Mouse (Mus musculus) kidney, embryonic 14.5 days (tissue): ENCODE measurements around the gene Rab33b. TPM values are rescaled to one million over a fixed set of nuclear protein-coding genes. Genes with fewer than 3 reads are reported as not detected.
A peak's percentile ranks its signal among the peaks of the same experiment; 100 is the strongest.

ENCODE experiments used
- ATAC-seq: fragments of 200-750 bp; cut with Nextera tagmentation; 2 replicates; pipeline ENCODE4 v1.8.0; 2017; ENCODE audit warnings: moderate number of reproducible peaks, mild to moderate bottlenecking, moderate TSS enrichment, moderate library complexity; ENCODE audit not compliant: low FRiP score, low TSS enrichment
- H3K27ac ChIP-seq: fragments of 300-500 bp; sonication (generic); 2 replicates; pipeline ENCODE4 v1.5.1; 2014; ENCODE audit warnings: low read depth, mild to moderate bottlenecking, low read length, moderate library complexity, mixed read lengths
- H3K27me3 ChIP-seq: fragments of 300-500 bp; sonication (generic); 2 replicates; pipeline ENCODE4 v1.6.1; 2014; ENCODE audit warnings: mild to moderate bottlenecking, low read length; ENCODE audit not compliant: control insufficient read depth, insufficient read depth
- H3K36me3 ChIP-seq: fragments of 300-500 bp; sonication (generic); 2 replicates; pipeline ENCODE4 v1.6.1; 2014; ENCODE audit warnings: low read length, mixed read lengths; ENCODE audit not compliant: control insufficient read depth, insufficient read depth
- H3K4me1 ChIP-seq: fragments of 300-500 bp; sonication (generic); 2 replicates; pipeline ENCODE4 v1.6.1; 2014; ENCODE audit warnings: low read length, mixed read lengths; ENCODE audit not compliant: control insufficient read depth, insufficient read depth
- H3K4me2 ChIP-seq: fragments of 300-500 bp; sonication (generic); replicated peaks from 2 replicates; pipeline ENCODE4 v1.6.1; 2014; ENCODE audit warnings: low read depth, mild to moderate bottlenecking, low read length
- H3K4me3 ChIP-seq: fragments of 300-500 bp; sonication (generic); 2 replicates; pipeline ENCODE4 v1.5.1; 2014; ENCODE audit warnings: mild to moderate bottlenecking, low read length
- H3K9ac ChIP-seq: fragments of 300-500 bp; sonication (generic); 2 replicates; pipeline ENCODE4 v1.6.1; 2014; ENCODE audit warnings: low read depth, mild to moderate bottlenecking, low read length, moderate library complexity
- H3K9me3 ChIP-seq: fragments of 300-500 bp; sonication (generic); 2 replicates; pipeline ENCODE4 v1.6.1; 2016; ENCODE audit warnings: low read length; ENCODE audit not compliant: control insufficient read depth
- WGBS: fragments of 180-500 bp; shearing (Covaris S2); extraction: QIAGEN DNeasy Blood & Tissue Kit; methylation state at CpG from one replicate; pipeline ENCODE4 v1.1.7; 2014; 5-methylcytosine and 5-hydroxymethylcytosine counted together
- polyA plus RNA-seq: library from polyadenylated mRNA; unstranded; fragments of >200 nt; fragmentation: Nextera tagmentation; extraction: Ambion mirVana; gene quantifications from 2 replicates; pipeline ENCODE4 v1.2.1, GENCODE M21; 2014

The Rab33b gene
- polyA plus RNA-seq, 1 experiment from 2014 or later = 17.5 TPM

- Histone ChIP-seq H3K4me1 (no peaks in the 10 kb centered on the region), H3K27ac (no peak overlapping the region), H3K9me3 (no peaks in the 10 kb centered on the region), H3K9ac (no peak overlapping the region), H3K4me3 (no peak overlapping the region), H3K36me3 (peaks cover 62% of the 10 kb centered on the region), H3K4me2 (no peak overlapping the region), H3K27me3 (no peaks in the 10 kb centered on the region)
- 84% methylated on average over 16 of the region's 16 CpGs for WGBS
- ATAC-seq = no peak
These were observed 41.6 kb downstream of the Rab33b start for GRCm38 (mm10) chr3:51525186-51525785.

- H3K27me3 ChIP-seq = no peaks in the 10 kb centered on the region
- H3K4me1 ChIP-seq = peaks cover 8% of the 10 kb centered on the region; the same call in 1 of the 2 replicates
- no peak overlapping the region for H3K4me3 ChIP-seq
- peaks cover 68% of the 10 kb centered on the region for H3K36me3 ChIP-seq
- 82% methylated on average over 13 of the region's 13 CpGs for WGBS
- H3K27ac ChIP-seq = no peak overlapping the region
- no peak overlapping the region for H3K9ac ChIP-seq
- no peaks in the 10 kb centered on the region for H3K9me3 ChIP-seq
- no peak overlapping the region for H3K4me2 ChIP-seq
- ATAC-seq = no peak
These were observed 43.2 kb downstream of the Rab33b start for GRCm38 (mm10) chr3:51526891-51527290.

DNA sequence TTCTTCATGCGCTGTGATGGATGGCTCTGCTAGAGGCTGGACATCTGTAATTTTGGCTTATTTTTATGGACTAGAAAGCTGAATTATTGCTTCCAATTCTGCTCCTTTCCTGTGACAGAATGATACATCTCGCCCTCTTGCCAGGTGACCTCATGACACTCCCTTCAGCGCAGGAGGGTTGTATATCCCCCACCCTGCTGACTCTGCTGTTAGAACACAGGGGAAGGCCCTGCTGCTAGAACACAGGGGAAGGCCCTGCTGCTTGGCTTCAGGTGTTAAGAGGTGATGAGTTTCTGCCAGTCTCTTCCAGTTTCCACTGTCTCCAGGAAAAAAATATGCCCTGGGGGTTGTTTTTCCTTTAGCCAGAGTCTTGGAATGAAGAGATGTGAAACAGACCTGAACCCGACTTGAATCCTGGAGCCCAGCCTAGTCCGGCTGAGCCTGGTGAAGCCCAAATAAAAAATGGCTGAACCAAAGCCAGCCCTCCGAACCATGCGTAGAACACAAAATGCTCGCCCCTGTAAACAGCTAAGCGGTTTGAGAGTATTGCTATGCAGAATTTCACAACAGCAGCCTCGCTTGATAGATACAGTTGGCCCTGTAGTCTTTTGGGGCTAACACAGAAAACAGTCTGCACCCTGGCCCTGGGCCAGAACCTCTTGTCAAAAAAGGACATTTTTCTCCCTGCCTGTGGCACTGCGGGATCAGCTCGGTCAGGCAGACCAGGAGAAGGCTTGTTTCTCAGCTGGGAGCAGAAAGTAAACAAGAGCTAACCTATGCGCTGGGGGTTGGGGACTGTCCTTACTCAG is 48.0 kb downstream of the Rab33b start:
- no peak overlapping the region for H3K4me2 ChIP-seq
- peaks cover 58% of the 10 kb centered on the region for H3K36me3 ChIP-seq
- 37% methylated on average over 13 of the region's 13 CpGs for WGBS
- H3K27ac ChIP-seq = peak overlapping the region; percentile 73
- peaks cover 24% of the 10 kb centered on the region for H3K4me1 ChIP-seq
- no peak overlapping the region for H3K9ac ChIP-seq
- H3K27me3 ChIP-seq = no peaks in the 10 kb centered on the region
- H3K4me3 ChIP-seq = no peak overlapping the region
- no peaks in the 10 kb centered on the region for H3K9me3 ChIP-seq
- ATAC-seq = peak; percentile 90

DNA sequence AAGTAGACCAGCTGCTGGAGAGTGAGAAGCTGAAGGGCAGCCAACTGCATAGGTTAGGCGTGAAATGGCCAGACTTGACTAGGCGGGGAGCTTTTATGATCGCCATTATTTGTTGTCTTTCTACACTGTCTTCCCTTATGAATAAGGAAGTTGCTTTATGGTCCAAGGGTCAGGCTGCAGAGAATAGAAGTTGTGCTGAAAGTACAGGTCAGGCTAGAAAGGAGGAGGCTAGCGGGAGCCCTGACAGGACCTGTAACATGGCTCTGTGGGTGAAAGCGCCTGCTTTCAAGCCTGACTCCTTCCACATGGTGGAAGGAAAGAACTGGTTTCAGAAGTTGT is 48.5 kb downstream of the Rab33b start:
- peaks cover 24% of the 10 kb centered on the region for H3K4me1 ChIP-seq
- H3K4me2 ChIP-seq = no peak overlapping the region
- H3K9ac ChIP-seq = no peak overlapping the region
- ATAC-seq = no peak
- WGBS = 36% methylated on average over 5 of the region's 5 CpGs
- no peak overlapping the region for H3K4me3 ChIP-seq
- no peaks in the 10 kb centered on the region for H3K9me3 ChIP-seq
- no peaks in the 10 kb centered on the region for H3K27me3 ChIP-seq
- peaks cover 54% of the 10 kb centered on the region for H3K36me3 ChIP-seq
- H3K27ac ChIP-seq = peak overlapping the region; percentile 73; the same call in 1 of the 2 replicates

GRCm38 (mm10) chr3:51533573-51533972 is 49.9 kb downstream of the Rab33b start:
- H3K27ac ChIP-seq = no peak overlapping the region
- H3K4me3 ChIP-seq = no peak overlapping the region
- no peak overlapping the region for H3K4me2 ChIP-seq
- no peaks in the 10 kb centered on the region for H3K27me3 ChIP-seq
- peaks cover 59% of the 10 kb centered on the region for H3K36me3 ChIP-seq
- H3K9me3 ChIP-seq = no peaks in the 10 kb centered on the region
- H3K9ac ChIP-seq = no peak overlapping the region
- H3K4me1 ChIP-seq = peaks cover 24% of the 10 kb centered on the region
- WGBS = 59% methylated on average over 5 of the region's 5 CpGs
- ATAC-seq = no peak

DNA sequence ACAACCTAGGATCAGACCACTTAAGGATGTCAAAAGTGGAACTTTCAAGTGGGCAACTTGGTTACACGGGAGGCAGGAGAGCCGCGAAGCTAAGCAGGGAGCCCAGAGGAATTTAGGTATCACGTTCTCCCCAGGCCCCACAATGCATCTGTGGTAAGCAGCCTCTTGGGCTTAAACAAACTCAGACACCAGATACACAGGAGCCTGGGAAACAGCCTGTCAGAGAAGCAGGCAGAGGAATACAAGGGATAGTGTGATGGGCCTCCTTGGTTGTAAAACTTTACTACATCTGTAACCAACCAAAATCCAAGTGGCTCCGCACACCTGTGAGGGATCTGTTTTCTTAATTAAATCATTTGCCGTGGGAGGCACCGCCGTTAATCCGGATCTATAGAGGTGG is 50.3 kb downstream of the Rab33b start:
- peaks cover 57% of the 10 kb centered on the region for H3K36me3 ChIP-seq
- WGBS = 54% methylated on average over 9 of the region's 9 CpGs
- no peaks in the 10 kb centered on the region for H3K27me3 ChIP-seq
- no peak overlapping the region for H3K27ac ChIP-seq
- H3K4me2 ChIP-seq = no peak overlapping the region
- no peaks in the 10 kb centered on the region for H3K9me3 ChIP-seq
- H3K4me3 ChIP-seq = no peak overlapping the region
- peak; percentile 32 for ATAC-seq
- peaks cover 24% of the 10 kb centered on the region for H3K4me1 ChIP-seq
- no peak overlapping the region for H3K9ac ChIP-seq

GRCm38 (mm10) chr3:51539567-51540408 is 56.1 kb downstream of the Rab33b start:
- Histone ChIP-seq H3K27ac (no peak overlapping the region), H3K36me3 (peaks cover 49% of the 10 kb centered on the region), H3K4me1 (no peaks in the 10 kb centered on the region), H3K4me2 (no peak overlapping the region), H3K9me3 (no peaks in the 10 kb centered on the region), H3K27me3 (no peaks in the 10 kb centered on the region), H3K9ac (no peak overlapping the region), H3K4me3 (no peak overlapping the region)
- ATAC-seq = no peak; the same call in 1 of the 2 replicates
- WGBS = 61% methylated on average over 15 of the region's 15 CpGs

DNA sequence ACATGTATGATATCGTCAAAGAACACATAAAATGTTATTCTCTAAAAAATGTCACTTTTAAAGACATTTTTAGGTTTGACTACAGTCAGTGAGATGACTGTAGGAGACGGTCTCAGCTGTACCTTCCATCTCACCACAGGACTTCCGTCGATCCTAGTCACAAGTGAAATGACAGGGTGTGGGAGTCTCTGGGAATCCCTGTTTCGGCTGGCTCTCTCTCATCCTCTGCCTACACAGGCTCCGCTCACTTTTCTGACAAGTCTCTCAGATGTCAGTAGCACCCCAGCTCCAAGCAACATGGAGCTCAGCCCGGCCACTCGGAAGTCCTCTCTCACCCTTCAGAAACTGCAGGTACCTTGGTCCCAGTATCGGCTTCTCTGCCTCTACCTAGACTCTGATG is 56.9 kb downstream of the Rab33b start:
- Histone ChIP-seq H3K36me3 (peaks cover 43% of the 10 kb centered on the region), H3K9ac (no peak overlapping the region)

More for the DNA sequence above, 56.9 kb downstream of the Rab33b start:
- Histone ChIP-seq H3K27ac (no peak overlapping the region), H3K4me3 (no peak overlapping the region), H3K27me3 (no peaks in the 10 kb centered on the region), H3K4me2 (no peak overlapping the region), H3K4me1 (no peaks in the 10 kb centered on the region), H3K9me3 (no peaks in the 10 kb centered on the region)
- WGBS = 95% methylated on average over 9 of the region's 9 CpGs
- no peak for ATAC-seq
